Mouse (Mus musculus) ES-E14 (cell line): ENCODE results near the gene Gstp2. TPM values are rescaled to one million over a fixed set of nuclear protein-coding genes. Genes with fewer than 3 reads are reported as not detected.

ENCODE experiments used
- DNase-seq: peaks from one replicate; pipeline ENCODE4 v3.0.0-alpha.2; 2013; ENCODE audit warnings: low read depth, low spot score
- H3K27ac ChIP-seq: 2 replicates; pipeline ENCODE4 v1.5.1; 2012; ENCODE audit warnings: low read depth, mild to moderate bottlenecking, low read length, moderate library complexity, mixed read lengths; ENCODE audit not compliant: poor library complexity, insufficient read depth, severe bottlenecking
- H3K36me3 ChIP-seq: 2 replicates; pipeline ENCODE4 v1.6.1; 2012; ENCODE audit warnings: mild to moderate bottlenecking, low read length, moderate library complexity, mixed read lengths; ENCODE audit not compliant: control insufficient read depth, poor library complexity, insufficient read depth, severe bottlenecking
- H3K4me1 ChIP-seq, 2 experiments: fragments of 150-350 bp in 1 of 2; sonication (generic) in 1 of 2; 2 replicates each; pipeline ENCODE4 v1.6.1; 2012; ENCODE audit warnings: low read length in 2 of 2, mild to moderate bottlenecking in 1 of 2, mixed read lengths in 1 of 2; ENCODE audit not compliant: control insufficient read depth in 2 of 2, insufficient read depth in 2 of 2, poor library complexity in 1 of 2
- H3K4me3 ChIP-seq, 2 experiments: fragments of 150-350 bp in 1 of 2; sonication (generic) in 1 of 2; 2 replicates each; pipeline ENCODE4 v1.5.1; 2012; ENCODE audit warnings: low read length in 2 of 2, low read depth in 1 of 2, mild to moderate bottlenecking in 1 of 2, mixed read lengths in 1 of 2; ENCODE audit not compliant: insufficient read depth in 1 of 2, poor library complexity in 1 of 2, severe bottlenecking in 1 of 2
- H3K9ac ChIP-seq: 2 replicates; pipeline ENCODE4 v1.6.1; 2012; ENCODE audit warnings: low read depth, mild to moderate bottlenecking, low read length, mixed read lengths; ENCODE audit not compliant: poor library complexity, insufficient read depth, severe bottlenecking
- H3K9me3 ChIP-seq: fragments of 150-350 bp; sonication (generic); 2 replicates; pipeline ENCODE4 v1.6.1; 2012; ENCODE audit warnings: low read depth, mild to moderate bottlenecking, low read length; ENCODE audit not compliant: control insufficient read depth, insufficient read depth
- CHD2 ChIP-seq: IDR thresholded peaks from 2 replicates; pipeline ENCODE4 v1.6.1; 2014; ENCODE audit warnings: mild to moderate bottlenecking, low read depth, low read length, inconsistent platforms
- HCFC1 ChIP-seq: IDR thresholded peaks from 2 replicates; pipeline ENCODE4 v1.6.1; 2012; ENCODE audit warnings: low read length, inconsistent platforms, borderline replicate concordance; ENCODE audit not compliant: insufficient read depth
- MAFK ChIP-seq: IDR thresholded peaks from 2 replicates; pipeline ENCODE4 v1.6.1; 2014; ENCODE audit warnings: mild to moderate bottlenecking, low read depth, low read length, inconsistent platforms; ENCODE audit not compliant: insufficient read depth
- ZC3H11A ChIP-seq: IDR thresholded peaks from 2 replicates; pipeline ENCODE4 v1.6.1; 2012; ENCODE audit warnings: low read depth, mild to moderate bottlenecking, inconsistent platforms, low read length, borderline replicate concordance
- ZNF384 ChIP-seq: IDR thresholded peaks from 2 replicates; pipeline ENCODE4 v1.6.1; 2012; ENCODE audit warnings: low read depth, low read length, inconsistent platforms
- in situ Hi-C, 2 experiments: fragments of 600-800 bp; cut with MboI; formaldehyde crosslinking; loops; one replicate each; pipeline ENCODE4 v1.15.1; 2025; ENCODE audit warnings: low sequenced_read_pairs in 2 of 2, inconsistent platforms in 1 of 2; ENCODE audit not compliant: unreplicated experiment in 2 of 2
- total RNA-seq: library from RNA; depleted of rRNA; stranded (reverse); fragments of 300-350 nt; gene quantifications from 2 replicates; pipeline ENCODE4 v1.2.3, GENCODE M21; 2012

Gene Gstp2
- total RNA-seq, 1 experiment: 67.4 TPM

DNA sequence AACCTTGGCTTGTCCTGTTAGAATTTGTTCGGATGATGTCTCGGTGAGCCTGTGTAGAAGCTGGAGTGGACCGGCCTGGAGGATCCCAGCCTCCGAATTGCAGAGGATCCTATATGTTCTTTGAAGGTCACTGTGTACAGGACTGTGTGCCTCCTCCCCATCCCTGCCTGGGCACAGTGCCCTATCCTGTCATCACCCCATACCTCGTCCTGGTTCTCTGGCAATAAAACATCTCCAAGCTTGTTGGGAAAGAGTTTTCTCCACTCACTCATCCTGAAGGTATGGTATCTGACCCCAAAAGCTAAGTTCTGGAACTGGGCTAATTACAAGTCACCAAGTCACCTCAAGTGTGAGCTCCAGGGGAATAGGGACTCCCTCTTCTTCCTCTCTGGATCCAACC, 41.3 kb upstream of the Gstp2 start:
- Histone ChIP-seq H3K27ac (no peak overlapping the region), H3K9ac (no peak overlapping the region), H3K36me3 (no peaks in the 10 kb centered on the region), H3K9me3 (no peaks in the 10 kb centered on the region), H3K4me1 (peaks cover 0 to 10% of the 10 kb centered on the region in 2 experiments; a peak in 1 of 4 replicates), H3K4me3 (no peak overlapping the region)
- DNase-seq: no peak
- no peak for TF ChIP-seq HCFC1
- no peak for TF ChIP-seq ZNF384
- no peak for TF ChIP-seq CHD2
- no peak for TF ChIP-seq ZC3H11A
- TF ChIP-seq MAFK: no peak
- in situ Hi-C loops: no loop called here

DNA sequence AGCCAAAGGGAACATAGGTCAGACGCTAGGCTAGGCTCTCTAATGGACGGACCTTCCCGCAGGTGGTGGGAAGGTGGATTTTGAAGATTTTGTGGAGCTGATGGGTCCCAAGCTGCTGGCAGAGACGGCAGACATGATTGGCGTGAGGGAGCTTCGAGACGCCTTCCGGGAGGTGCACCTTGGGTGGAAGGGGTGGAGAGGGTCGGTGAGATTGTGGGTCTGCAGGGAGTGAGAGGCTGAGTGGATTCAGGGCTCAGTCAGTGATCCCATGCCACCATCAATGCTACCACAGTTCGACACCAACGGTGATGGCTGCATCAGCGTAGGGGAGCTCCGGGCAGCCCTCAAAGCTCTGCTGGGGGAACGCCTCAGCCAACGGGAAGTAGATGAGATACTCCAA, 40.3 kb upstream of the Gstp2 start:
- no peak overlapping the region for H3K27ac ChIP-seq
- DNase-seq: no peak
- no peaks in the 10 kb centered on the region for H3K36me3 ChIP-seq
- H3K9me3 ChIP-seq: no peaks in the 10 kb centered on the region
- H3K4me1 ChIP-seq: peaks cover 0 to 10% of the 10 kb centered on the region in 2 experiments; a peak in 1 of 4 replicates
- TF ChIP-seq ZC3H11A (no peak), ZNF384 (no peak), HCFC1 (no peak), MAFK (no peak), CHD2 (no peak)
- in situ Hi-C loops: no loop called here
- H3K9ac ChIP-seq: no peak overlapping the region
- no peak overlapping the region for H3K4me3 ChIP-seq

DNA sequence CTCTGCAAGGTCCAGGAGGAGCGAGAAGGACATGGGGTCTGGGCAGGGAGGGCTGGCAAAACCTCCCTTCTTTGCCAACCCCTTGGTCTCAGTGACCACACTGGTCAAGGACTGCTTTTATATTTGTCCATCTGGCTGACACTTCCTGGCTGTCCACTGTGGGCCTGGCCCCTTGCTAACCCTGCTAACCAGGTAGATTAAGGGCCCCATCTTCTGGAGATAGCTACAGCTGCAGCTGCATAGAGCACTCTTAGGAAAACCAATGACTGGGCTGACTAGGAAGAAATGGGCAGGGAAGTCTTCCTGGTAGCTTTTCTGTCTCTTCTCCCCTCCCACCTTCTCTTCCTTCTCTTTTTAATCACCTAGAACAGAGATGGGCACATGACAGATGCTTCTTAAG, 39.2 kb upstream of the Gstp2 start:
- TF ChIP-seq ZNF384: no peak
- TF ChIP-seq CHD2: no peak
- no peak for TF ChIP-seq HCFC1
- TF ChIP-seq ZC3H11A: no peak
- no peak for TF ChIP-seq MAFK
- H3K9me3 ChIP-seq: no peaks in the 10 kb centered on the region
- no peak for DNase-seq

DNA sequence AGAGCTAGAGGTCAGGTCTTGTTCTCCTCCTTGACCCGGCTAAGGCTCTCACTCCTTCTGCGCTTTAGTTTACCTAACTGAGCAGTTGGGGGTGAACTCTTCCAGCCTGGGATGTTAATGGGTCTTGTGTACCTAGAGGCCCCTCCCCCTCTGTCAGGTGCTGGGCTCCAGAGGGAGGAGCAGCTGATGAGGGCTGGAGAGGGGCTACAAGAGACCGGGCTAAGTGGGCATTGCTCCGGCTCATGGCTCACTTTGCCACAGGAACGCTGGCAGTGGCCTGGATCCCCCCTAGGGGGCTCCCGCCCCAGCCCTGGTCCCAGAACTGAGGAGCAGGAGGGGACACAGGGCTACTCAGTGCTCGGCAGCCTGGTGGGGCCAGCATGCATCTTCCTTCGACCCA, 38.0 kb upstream of the Gstp2 start:
- H3K9ac ChIP-seq: no peak overlapping the region
- in situ Hi-C loops: no loop called here

More for the DNA sequence above, 39.2 kb upstream of the Gstp2 start:
- Histone ChIP-seq H3K4me1 (peaks cover 0 to 10% of the 10 kb centered on the region in 2 experiments; a peak in 1 of 4 replicates), H3K36me3 (no peaks in the 10 kb centered on the region), H3K4me3 (no peak overlapping the region), H3K9ac (no peak overlapping the region), H3K27ac (no peak overlapping the region)
- in situ Hi-C loops: no loop called here

DNA sequence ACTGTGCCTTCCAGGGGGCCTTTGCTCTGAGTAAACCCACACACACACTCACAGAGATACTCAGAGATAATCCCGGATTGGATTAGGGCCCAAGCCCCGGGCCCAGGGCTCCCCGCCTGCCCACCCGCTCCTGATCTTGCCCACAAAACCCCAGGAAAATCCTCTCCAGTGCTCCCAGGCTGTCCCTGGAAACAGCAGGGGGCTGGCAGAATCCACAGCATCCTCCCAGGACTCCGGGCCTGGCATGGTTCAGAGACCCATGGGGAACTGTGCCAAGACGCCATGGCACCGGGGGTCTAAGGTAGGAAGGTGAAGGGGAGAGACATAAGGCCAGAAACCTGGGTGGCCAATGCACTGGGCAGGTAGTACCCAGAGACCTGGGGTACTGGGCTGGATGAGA, 37.5 kb upstream of the Gstp2 start:
- Histone ChIP-seq H3K9ac (no peak overlapping the region), H3K27ac (no peak overlapping the region)
- no peak for TF ChIP-seq CHD2
- no peak for TF ChIP-seq ZC3H11A
- TF ChIP-seq HCFC1: no peak
- no peak for TF ChIP-seq ZNF384
- TF ChIP-seq MAFK: no peak

More for the DNA sequence above, 38.0 kb upstream of the Gstp2 start:
- Histone ChIP-seq H3K4me1 (peaks cover 0 to 10% of the 10 kb centered on the region in 2 experiments; a peak in 1 of 4 replicates), H3K27ac (no peak overlapping the region), H3K9me3 (no peaks in the 10 kb centered on the region), H3K4me3 (peak overlapping the region in 1 of 2 experiments; percentile 2; a peak in 1 of 4 replicates), H3K36me3 (no peaks in the 10 kb centered on the region)
- TF ChIP-seq HCFC1: no peak
- DNase-seq: no peak

More for the DNA sequence above, 37.5 kb upstream of the Gstp2 start:
- no peaks in the 10 kb centered on the region for H3K36me3 ChIP-seq
- in situ Hi-C loops: no loop called here
- H3K4me3 ChIP-seq: peak overlapping the region in 1 of 2 experiments; percentile 38; a peak in 1 of 4 replicates
- no peak for DNase-seq
- H3K4me1 ChIP-seq: peaks cover 0 to 10% of the 10 kb centered on the region in 2 experiments; a peak in 1 of 4 replicates
- H3K9me3 ChIP-seq: no peaks in the 10 kb centered on the region
